Mouse (Mus musculus) midbrain, embryonic 14.5 days (tissue): ENCODE results near the gene Abca6. TPM values are rescaled to one million over a fixed set of nuclear protein-coding genes. Genes with fewer than 3 reads are reported as not detected.

Experiments
- ATAC-seq: fragments of 200-750 bp; cut with Nextera tagmentation; 2 replicates; pipeline ENCODE4 v1.8.0; 2017; ENCODE audit warnings: moderate number of reproducible peaks, moderate library complexity; ENCODE audit not compliant: low FRiP score, low TSS enrichment
- DNase-seq: peaks from one replicate; pipeline ENCODE4 v3.0.0-alpha.2; 2015
- H3K27ac ChIP-seq: fragments of 300-500 bp; sonication (generic); replicated peaks from 2 replicates; pipeline ENCODE4 v1.5.1; 2014; ENCODE audit warnings: mild to moderate bottlenecking, low read depth, low read length, moderate library complexity
- H3K27me3 ChIP-seq: fragments of 300-500 bp; sonication (generic); 2 replicates; pipeline ENCODE4 v1.6.1; 2014; ENCODE audit warnings: low read length, control low read depth, mixed read lengths; ENCODE audit not compliant: control insufficient read depth, insufficient read depth
- H3K36me3 ChIP-seq: fragments of 300-500 bp; sonication (generic); 2 replicates; pipeline ENCODE4 v1.6.1; 2014; ENCODE audit warnings: low read length, control low read depth; ENCODE audit not compliant: control insufficient read depth, insufficient read depth
- H3K4me1 ChIP-seq: fragments of 300-500 bp; sonication (generic); 2 replicates; pipeline ENCODE4 v1.6.1; 2014; ENCODE audit warnings: mild to moderate bottlenecking, antibody characterized with exemption, low read length, control low read depth; ENCODE audit not compliant: control insufficient read depth, insufficient read depth
- H3K4me2 ChIP-seq: fragments of 300-500 bp; sonication (generic); 2 replicates; pipeline ENCODE4 v1.6.1; 2014; ENCODE audit warnings: mild to moderate bottlenecking, low read length, moderate library complexity
- H3K4me3 ChIP-seq: fragments of 300-500 bp; sonication (generic); replicated peaks from 2 replicates; pipeline ENCODE4 v1.5.1; 2014; ENCODE audit warnings: low read depth, low read length
- H3K9ac ChIP-seq: fragments of 300-500 bp; sonication (generic); replicated peaks from 2 replicates; pipeline ENCODE4 v1.6.1; 2014; ENCODE audit warnings: mild to moderate bottlenecking, low read length, moderate library complexity
- H3K9me3 ChIP-seq: fragments of 300-500 bp; sonication (generic); 2 replicates; pipeline ENCODE4 v1.6.1; 2016; ENCODE audit warnings: low read length, control low read depth, mixed read lengths; ENCODE audit not compliant: control insufficient read depth
- WGBS: fragments of 180-500 bp; shearing (Covaris S2); extraction: QIAGEN DNeasy Blood & Tissue Kit; methylation state at CpG from one replicate; pipeline ENCODE4 v1.1.7; 2014; 5-methylcytosine and 5-hydroxymethylcytosine counted together
- polyA plus RNA-seq: library from polyadenylated mRNA; unstranded; fragments of >200 nt; fragmentation: Nextera tagmentation; extraction: Ambion mirVana; gene quantifications from 2 replicates; pipeline ENCODE4 v1.2.1, GENCODE M21; 2014

The Abca6 gene
- polyA plus RNA-seq, 1 experiment from 2014 or later, result 0.34 TPM

- ATAC-seq (no peak), DNase-seq (peak; percentile 91)
- Histone ChIP-seq H3K9me3 (no peaks in the 10 kb centered on the region), H3K27ac (no peak overlapping the region), H3K4me1 (no peaks in the 10 kb centered on the region), H3K4me2 (no peak overlapping the region), H3K27me3 (no peaks in the 10 kb centered on the region), H3K4me3 (no peak overlapping the region), H3K36me3 (no peaks in the 10 kb centered on the region), H3K9ac (no peak overlapping the region)
- WGBS, result 8% methylated on average over 5 of the region's 5 CpGs
These were observed 20.2 kb upstream of the Abca6 start for GRCm38 (mm10) chr11:110271745-110272144.

- Histone ChIP-seq H3K4me2 (no peak overlapping the region), H3K4me1 (no peaks in the 10 kb centered on the region), H3K27ac (no peak overlapping the region), H3K9ac (no peak overlapping the region), H3K4me3 (no peak overlapping the region), H3K9me3 (no peaks in the 10 kb centered on the region), H3K27me3 (no peaks in the 10 kb centered on the region), H3K36me3 (no peaks in the 10 kb centered on the region)
- ATAC-seq (peak; percentile 37; the same call in 1 of the 2 replicates), DNase-seq (peak; percentile 96)
- 38% methylated on average over 8 of the region's 8 CpGs for WGBS
These were observed 16.8 kb upstream of the Abca6 start for GRCm38 (mm10) chr11:110268244-110268844.

GRCm38 (mm10) chr11:110267232-110267631 is 15.7 kb upstream of the Abca6 start:
- no peak for ATAC-seq

GRCm38 (mm10) chr11:110266757-110267156 is 15.2 kb upstream of the Abca6 start:
- WGBS, result 84% methylated on average over 11 of the region's 11 CpGs
- H3K4me1 ChIP-seq, result no peaks in the 10 kb centered on the region
- DNase-seq (peak; percentile 20), ATAC-seq (no peak)
- no peak overlapping the region for H3K4me3 ChIP-seq
- no peaks in the 10 kb centered on the region for H3K9me3 ChIP-seq
- no peaks in the 10 kb centered on the region for H3K36me3 ChIP-seq
- no peak overlapping the region for H3K9ac ChIP-seq
- no peak overlapping the region for H3K27ac ChIP-seq
- no peaks in the 10 kb centered on the region for H3K27me3 ChIP-seq
- H3K4me2 ChIP-seq, result no peak overlapping the region

More at GRCm38 (mm10) chr11:110267232-110267631, 15.7 kb upstream of the Abca6 start:
- Histone ChIP-seq H3K27me3 (no peaks in the 10 kb centered on the region), H3K4me3 (no peak overlapping the region), H3K27ac (no peak overlapping the region), H3K9me3 (no peaks in the 10 kb centered on the region), H3K9ac (no peak overlapping the region), H3K36me3 (no peaks in the 10 kb centered on the region), H3K4me1 (no peaks in the 10 kb centered on the region), H3K4me2 (no peak overlapping the region)
- DNase-seq, result no peak
- 92% methylated on average over 6 of the region's 6 CpGs for WGBS

GRCm38 (mm10) chr11:110261867-110262266 is 10.3 kb upstream of the Abca6 start:
- H3K4me2 ChIP-seq, result no peak overlapping the region
- ATAC-seq, result no peak
- H3K9ac ChIP-seq, result no peak overlapping the region
- H3K27me3 ChIP-seq, result no peaks in the 10 kb centered on the region
- 89% methylated on average over 3 of the region's 3 CpGs for WGBS
- H3K4me1 ChIP-seq, result no peaks in the 10 kb centered on the region
- no peaks in the 10 kb centered on the region for H3K9me3 ChIP-seq
- H3K27ac ChIP-seq, result no peak overlapping the region
- no peak overlapping the region for H3K4me3 ChIP-seq
- H3K36me3 ChIP-seq, result no peaks in the 10 kb centered on the region
- DNase-seq, result no peak

GRCm38 (mm10) chr11:110257911-110258310 is 6.3 kb upstream of the Abca6 start:
- H3K27me3 ChIP-seq, result no peaks in the 10 kb centered on the region
- ATAC-seq (no peak), DNase-seq (no peak)
- H3K36me3 ChIP-seq, result no peaks in the 10 kb centered on the region
- WGBS, result 73% methylated on average over 4 of the region's 4 CpGs
- H3K4me3 ChIP-seq, result no peak overlapping the region
- H3K4me2 ChIP-seq, result no peak overlapping the region
- no peak overlapping the region for H3K9ac ChIP-seq
- no peaks in the 10 kb centered on the region for H3K4me1 ChIP-seq
- no peaks in the 10 kb centered on the region for H3K9me3 ChIP-seq
- H3K27ac ChIP-seq, result no peak overlapping the region

GRCm38 (mm10) chr11:110257061-110257460 is 5.5 kb upstream of the Abca6 start:
- Histone ChIP-seq H3K36me3 (no peaks in the 10 kb centered on the region), H3K9me3 (no peaks in the 10 kb centered on the region), H3K4me3 (no peak overlapping the region), H3K27me3 (no peaks in the 10 kb centered on the region), H3K4me1 (no peaks in the 10 kb centered on the region), H3K9ac (no peak overlapping the region), H3K27ac (no peak overlapping the region), H3K4me2 (no peak overlapping the region)
- DNase-seq, result no peak
- 94% methylated on average over 4 of the region's 4 CpGs for WGBS
- ATAC-seq, result no peak

- Histone ChIP-seq H3K27ac (no peak overlapping the region), H3K4me3 (no peak overlapping the region), H3K9me3 (no peaks in the 10 kb centered on the region), H3K4me1 (no peaks in the 10 kb centered on the region), H3K9ac (no peak overlapping the region), H3K27me3 (no peaks in the 10 kb centered on the region), H3K36me3 (no peaks in the 10 kb centered on the region), H3K4me2 (no peak overlapping the region)
- WGBS, result 91% methylated on average over 3 of the region's 3 CpGs
- ATAC-seq (no peak), DNase-seq (no peak)
These were observed 680 bp upstream of the Abca6 start for GRCm38 (mm10) chr11:110252256-110252655.

- Histone ChIP-seq H3K9me3 (no peaks in the 10 kb centered on the region), H3K4me3 (no peak overlapping the region), H3K27me3 (no peaks in the 10 kb centered on the region), H3K4me2 (no peak overlapping the region), H3K36me3 (no peaks in the 10 kb centered on the region), H3K27ac (no peak overlapping the region), H3K9ac (no peak overlapping the region), H3K4me1 (no peaks in the 10 kb centered on the region)
- DNase-seq, result no peak
- WGBS, result 93% methylated on average over 10 of the region's 10 CpGs
- no peak for ATAC-seq
These were observed 6.8 kb downstream of the Abca6 start for GRCm38 (mm10) chr11:110244730-110245129.
